Mouse (Mus musculus): ENCODE data around the gene Grm8.

Grm8 gene

GRCm38 (mm10) chr6:27580485-27580884 is 554.5 kb downstream of the Grm8 start:
- no peak for DNase-seq

- DNase-seq, result no peak
Measured at GRCm38 (mm10) chr6:27545516-27545915, 589.5 kb downstream of the Grm8 start.

GRCm38 (mm10) chr6:27517620-27518019 is 617.4 kb downstream of the Grm8 start:
- DNase-seq, result no peak

- no peak for DNase-seq
Measured at GRCm38 (mm10) chr6:27460998-27461397, 674.0 kb downstream of the Grm8 start.

- DNase-seq, result no peak
Measured at GRCm38 (mm10) chr6:27408473-27408872, 726.5 kb downstream of the Grm8 start.

- DNase-seq, result no peak
Measured at GRCm38 (mm10) chr6:27372416-27372815, 762.6 kb downstream of the Grm8 start.

GRCm38 (mm10) chr6:27371095-27371494 is 763.9 kb downstream of the Grm8 start:
- no peak for DNase-seq

GRCm38 (mm10) chr6:27363775-27364174 is 771.2 kb downstream of the Grm8 start:
- DNase-seq, result no peak

GRCm38 (mm10) chr6:27360440-27360839 is 774.5 kb downstream of the Grm8 start:
- no peak for DNase-seq

GRCm38 (mm10) chr6:27351147-27351546 is 783.8 kb downstream of the Grm8 start:
- DNase-seq, result no peak

- DNase-seq, result no peak
Measured at GRCm38 (mm10) chr6:27348272-27348671, 786.7 kb downstream of the Grm8 start.

GRCm38 (mm10) chr6:27346311-27346710 is 788.7 kb downstream of the Grm8 start:
- DNase-seq, result no peak

GRCm38 (mm10) chr6:27340131-27340530 is 794.8 kb downstream of the Grm8 start:
- DNase-seq, result no peak

- no peak for DNase-seq
Measured at GRCm38 (mm10) chr6:27318575-27318974, 816.4 kb downstream of the Grm8 start.

- no peak for DNase-seq
Measured at GRCm38 (mm10) chr6:27317422-27317821, 817.6 kb downstream of the Grm8 start.

GRCm38 (mm10) chr6:27316018-27316417 is 819.0 kb downstream of the Grm8 start:
- DNase-seq, result no peak

GRCm38 (mm10) chr6:27314273-27315009 is 820.5 kb downstream of the Grm8 start:
- DNase-seq, result no peak

- DNase-seq, result no peak
Measured at GRCm38 (mm10) chr6:27310401-27310800, 824.6 kb downstream of the Grm8 start.

- DNase-seq, result no peak
Measured at GRCm38 (mm10) chr6:27305351-27305750, 829.6 kb downstream of the Grm8 start.

GRCm38 (mm10) chr6:27264972-27265371 is 870.0 kb downstream of the Grm8 start:
- DNase-seq, result no peak

- DNase-seq, result no peak
Measured at GRCm38 (mm10) chr6:27262611-27263010, 872.4 kb downstream of the Grm8 start.

- no peak for DNase-seq
Measured at GRCm38 (mm10) chr6:27240416-27240815, 894.6 kb downstream of the Grm8 start.

- DNase-seq, result no peak
Measured at GRCm38 (mm10) chr6:27239968-27240367, 895.0 kb downstream of the Grm8 start.

Data from cerebellum, adult 8-10 months (tissue).